Mouse (Mus musculus) hindbrain, postnatal 0 days (tissue): ENCODE measurements at regions not wholly inside any gene's neighbourhood (a gene's known extent, or its start where the extent isn't known, plus 50 kb on each side); places are given as distances from the start of the nearest gene placed in this dataset.
A peak's percentile ranks its signal among the peaks of the same experiment; 100 is the strongest.

Experiments
- ATAC-seq: fragments of 200-750 bp; cut with Nextera tagmentation; 2 replicates; pipeline ENCODE4 v1.8.0; 2017; ENCODE audit warnings: mild to moderate bottlenecking, moderate TSS enrichment, moderate library complexity
- DNase-seq: peaks from one replicate; pipeline ENCODE4 v3.0.0-alpha.2; 2015; ENCODE audit warnings: low spot score
- H3K27ac ChIP-seq: fragments of 300-500 bp; sonication (generic); 2 replicates; pipeline ENCODE4 v1.5.1; 2014; ENCODE audit warnings: mild to moderate bottlenecking
- H3K27me3 ChIP-seq: fragments of 300-500 bp; sonication (generic); 2 replicates; pipeline ENCODE4 v1.6.1; 2014; ENCODE audit warnings: low read length, mixed read lengths; ENCODE audit not compliant: insufficient read depth
- H3K36me3 ChIP-seq: fragments of 300-500 bp; sonication (generic); 2 replicates; pipeline ENCODE4 v1.6.1; 2014; ENCODE audit warnings: low read length, mixed read lengths; ENCODE audit not compliant: insufficient read depth
- H3K4me1 ChIP-seq: fragments of 300-500 bp; sonication (generic); 2 replicates; pipeline ENCODE4 v1.6.1; 2014; ENCODE audit warnings: antibody characterized with exemption, low read length, mixed read lengths; ENCODE audit not compliant: insufficient read depth
- H3K4me2 ChIP-seq: fragments of 300-500 bp; sonication (generic); 2 replicates; pipeline ENCODE4 v1.6.1; 2014; ENCODE audit warnings: low read depth, mild to moderate bottlenecking, low read length, moderate library complexity, mixed read lengths
- H3K4me3 ChIP-seq: fragments of 300-500 bp; sonication (generic); 2 replicates; pipeline ENCODE4 v1.5.1; 2014; ENCODE audit warnings: low read length
- H3K9ac ChIP-seq: fragments of 300-500 bp; sonication (generic); replicated peaks from 2 replicates; pipeline ENCODE4 v1.6.1; 2014; ENCODE audit warnings: mild to moderate bottlenecking, low read length, moderate library complexity, mixed read lengths
- H3K9me3 ChIP-seq: fragments of 300-500 bp; sonication (generic); 2 replicates; pipeline ENCODE4 v1.6.1; 2016; ENCODE audit warnings: low read length, mixed read lengths
- CTCF ChIP-seq: IDR thresholded peaks from 2 replicates; pipeline ENCODE4 v1.5.1; 2016; ENCODE audit warnings: antibody characterized with exemption, control low read depth, low read depth
- WGBS: fragments of 180-500 bp; shearing (Covaris S2); extraction: QIAGEN DNeasy Blood & Tissue Kit; methylation state at CpG from one replicate; pipeline ENCODE4 v1.1.7; 2014; 5-methylcytosine and 5-hydroxymethylcytosine counted together

DNA sequence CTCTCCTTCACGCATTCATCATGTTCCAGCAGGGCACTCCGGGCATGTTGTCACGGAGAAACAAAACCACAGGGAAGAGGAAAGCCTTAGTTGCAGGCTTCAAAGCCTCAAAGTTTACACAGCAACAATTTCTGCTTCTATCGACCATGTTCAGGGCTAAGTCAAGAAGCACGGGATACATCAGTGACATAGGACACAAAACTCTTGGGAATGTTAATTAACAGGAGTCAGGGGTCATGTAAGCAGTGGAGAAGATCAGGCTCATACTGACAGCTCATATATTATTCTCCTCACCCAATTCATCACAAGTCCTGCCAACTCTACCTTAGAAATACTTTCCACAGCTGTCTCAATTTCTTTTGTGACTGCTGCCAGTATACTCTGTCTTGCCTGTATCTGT is 133.0 kb upstream of the Btbd3 start:
- no peak for TF ChIP-seq CTCF

GRCm38 (mm10) chr2:138120868-138121267 is 135.5 kb upstream of the Btbd3 start:
- H3K4me2 ChIP-seq, result no peak overlapping the region
- WGBS, result 47% methylated on average over 1 of the region's 1 CpGs
- DNase-seq, result peak; percentile 32
- TF ChIP-seq CTCF, result no peak
- ATAC-seq, result no peak
- no peaks in the 10 kb centered on the region for H3K36me3 ChIP-seq
- H3K4me1 ChIP-seq, result no peaks in the 10 kb centered on the region
- H3K9ac ChIP-seq, result no peak overlapping the region
- no peaks in the 10 kb centered on the region for H3K27me3 ChIP-seq
- H3K4me3 ChIP-seq, result no peak overlapping the region
- H3K27ac ChIP-seq, result no peak overlapping the region
- no peaks in the 10 kb centered on the region for H3K9me3 ChIP-seq

More for the DNA sequence above, 133.0 kb upstream of the Btbd3 start:
- Histone ChIP-seq H3K36me3 (no peaks in the 10 kb centered on the region), H3K9ac (no peak overlapping the region), H3K27me3 (no peaks in the 10 kb centered on the region), H3K27ac (no peak overlapping the region), H3K4me2 (no peak overlapping the region), H3K4me1 (no peaks in the 10 kb centered on the region), H3K4me3 (no peak overlapping the region), H3K9me3 (no peaks in the 10 kb centered on the region)
- DNase-seq (no peak), ATAC-seq (no peak)
- WGBS, result 22% methylated on average over 5 of the region's 5 CpGs

DNA sequence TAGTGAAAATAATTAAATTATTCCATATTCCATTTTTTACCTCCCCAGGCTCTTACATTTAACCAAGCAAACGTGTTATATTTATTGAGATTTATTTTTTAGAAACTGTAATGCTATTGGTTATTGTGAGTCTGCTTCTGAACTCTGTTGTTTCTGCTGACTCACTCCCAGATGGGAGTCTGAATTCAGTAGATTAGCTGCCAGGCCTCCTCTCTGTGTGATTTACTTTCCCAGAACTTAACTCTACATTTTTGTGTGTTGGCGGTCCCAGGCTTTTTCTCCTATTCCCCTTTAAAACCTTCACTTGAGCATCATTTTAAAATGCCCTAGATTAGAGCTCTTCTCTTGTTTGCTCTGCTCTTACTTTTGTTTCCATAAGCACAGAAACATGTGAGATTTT is 136.2 kb upstream of the Btbd3 start:
- DNase-seq (no peak), ATAC-seq (no peak)
- no peak for TF ChIP-seq CTCF
- Histone ChIP-seq H3K9ac (no peak overlapping the region), H3K4me3 (no peak overlapping the region), H3K27me3 (no peaks in the 10 kb centered on the region), H3K9me3 (no peaks in the 10 kb centered on the region), H3K27ac (no peak overlapping the region), H3K4me1 (no peaks in the 10 kb centered on the region), H3K36me3 (no peaks in the 10 kb centered on the region), H3K4me2 (no peak overlapping the region)
- 67% methylated on average over 2 of the region's 2 CpGs for WGBS

DNA sequence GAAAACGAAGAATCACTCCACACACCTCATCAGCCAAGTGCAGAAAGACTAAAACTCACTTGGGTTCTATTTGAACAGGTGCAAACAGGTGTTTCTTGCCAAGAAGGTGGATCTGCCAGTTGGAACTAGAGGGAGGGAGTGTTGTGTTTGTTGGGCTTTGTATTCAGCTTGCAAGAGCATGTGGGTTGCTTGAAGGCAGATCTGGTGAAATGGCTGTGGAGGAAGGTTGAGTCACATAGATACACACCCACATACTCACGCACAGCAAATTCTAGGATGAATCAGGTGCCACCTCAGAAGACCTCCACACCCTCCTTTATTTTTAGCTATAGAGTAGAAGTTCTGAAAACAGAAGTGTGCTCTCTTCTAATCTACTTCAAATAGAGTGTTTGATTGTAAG is 156.6 kb upstream of the Btbd3 start:
- Histone ChIP-seq H3K36me3 (no peaks in the 10 kb centered on the region), H3K27me3 (no peaks in the 10 kb centered on the region), H3K9me3 (no peaks in the 10 kb centered on the region), H3K27ac (no peak overlapping the region), H3K9ac (no peak overlapping the region), H3K4me3 (no peak overlapping the region), H3K4me2 (no peak overlapping the region), H3K4me1 (no peaks in the 10 kb centered on the region)
- 90% methylated on average over 2 of the region's 2 CpGs for WGBS
- DNase-seq (no peak), ATAC-seq (no peak)
- TF ChIP-seq CTCF, result no peak

GRCm38 (mm10) chr2:138085390-138085789 is 171.0 kb upstream of the Btbd3 start:
- Histone ChIP-seq H3K4me3 (no peak overlapping the region), H3K4me2 (no peak overlapping the region), H3K4me1 (no peaks in the 10 kb centered on the region), H3K27ac (no peak overlapping the region), H3K9ac (no peak overlapping the region), H3K9me3 (no peaks in the 10 kb centered on the region), H3K27me3 (no peaks in the 10 kb centered on the region), H3K36me3 (no peaks in the 10 kb centered on the region)
- no peak for TF ChIP-seq CTCF
- ATAC-seq, result no peak
- WGBS, result 65% methylated on average over 6 of the region's 6 CpGs
- DNase-seq, result peak; percentile 4

DNA sequence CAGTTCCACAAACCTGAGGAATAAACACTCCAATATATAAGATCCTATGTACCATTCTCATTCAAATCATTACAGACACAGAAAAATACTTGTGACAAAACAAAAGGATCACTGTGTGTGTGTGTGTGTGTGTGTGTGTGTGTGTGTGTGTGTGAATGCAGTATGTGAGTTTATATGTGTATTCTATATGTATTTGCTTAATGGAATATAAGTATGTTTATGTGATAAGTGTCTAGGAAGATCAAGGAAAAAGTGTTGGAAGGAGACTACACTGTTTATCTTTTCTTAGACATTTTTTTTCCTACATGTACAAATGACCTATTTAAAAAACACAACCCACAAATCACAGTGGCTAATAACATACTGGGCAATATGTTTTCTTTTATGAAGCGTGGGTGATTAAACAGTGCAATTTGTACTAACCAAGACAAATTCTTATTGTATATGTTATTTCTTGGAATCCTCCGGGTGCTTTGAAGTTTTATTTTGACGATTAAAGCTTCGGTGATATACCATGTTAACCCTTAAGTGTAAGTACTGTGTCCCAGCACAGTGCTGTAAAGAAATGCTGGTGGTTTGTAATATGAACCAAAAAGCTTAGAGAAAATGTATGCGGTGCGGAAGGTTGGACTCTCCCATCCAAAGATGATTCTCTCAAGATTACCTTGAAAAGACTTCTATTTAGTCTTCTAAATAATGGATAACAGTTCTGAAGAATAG is 171.6 kb upstream of the Btbd3 start:
- Histone ChIP-seq H3K27me3 (no peaks in the 10 kb centered on the region), H3K4me2 (no peak overlapping the region), H3K9ac (no peak overlapping the region), H3K9me3 (no peaks in the 10 kb centered on the region), H3K4me3 (no peak overlapping the region), H3K27ac (no peak overlapping the region), H3K36me3 (no peaks in the 10 kb centered on the region), H3K4me1 (no peaks in the 10 kb centered on the region)
- no peak for TF ChIP-seq CTCF
- DNase-seq (no peak), ATAC-seq (no peak)
- 78% methylated on average over 6 of the region's 6 CpGs for WGBS

GRCm38 (mm10) chr2:138074020-138074613 is 182.2 kb upstream of the Btbd3 start:
- WGBS, result 39% methylated on average over 6 of the region's 6 CpGs

More at GRCm38 (mm10) chr2:138074020-138074613, 182.2 kb upstream of the Btbd3 start:
- no peak for TF ChIP-seq CTCF
- Histone ChIP-seq H3K4me1 (peaks cover 6% of the 10 kb centered on the region; the same call in 1 of the 2 replicates), H3K36me3 (no peaks in the 10 kb centered on the region), H3K4me3 (no peak overlapping the region), H3K9ac (no peak overlapping the region), H3K27me3 (no peaks in the 10 kb centered on the region), H3K27ac (peak overlapping the region; percentile 64; the same call in 1 of the 2 replicates), H3K9me3 (no peaks in the 10 kb centered on the region), H3K4me2 (no peak overlapping the region)
- ATAC-seq (peak; percentile 95), DNase-seq (peak; percentile 78)
